Mouse (Mus musculus) v-Abl transformed pro-B cells (cell line): ENCODE results near the gene Sgcg.

Source experiments
- in situ Hi-C, 2 experiments: fragments of 400-800 bp; cut with MboI; formaldehyde crosslinking; loops; one replicate each; pipeline ENCODE4 v1.15.1; 2025; ENCODE audit not compliant: unreplicated experiment in 2 of 2

The Sgcg gene

DNA sequence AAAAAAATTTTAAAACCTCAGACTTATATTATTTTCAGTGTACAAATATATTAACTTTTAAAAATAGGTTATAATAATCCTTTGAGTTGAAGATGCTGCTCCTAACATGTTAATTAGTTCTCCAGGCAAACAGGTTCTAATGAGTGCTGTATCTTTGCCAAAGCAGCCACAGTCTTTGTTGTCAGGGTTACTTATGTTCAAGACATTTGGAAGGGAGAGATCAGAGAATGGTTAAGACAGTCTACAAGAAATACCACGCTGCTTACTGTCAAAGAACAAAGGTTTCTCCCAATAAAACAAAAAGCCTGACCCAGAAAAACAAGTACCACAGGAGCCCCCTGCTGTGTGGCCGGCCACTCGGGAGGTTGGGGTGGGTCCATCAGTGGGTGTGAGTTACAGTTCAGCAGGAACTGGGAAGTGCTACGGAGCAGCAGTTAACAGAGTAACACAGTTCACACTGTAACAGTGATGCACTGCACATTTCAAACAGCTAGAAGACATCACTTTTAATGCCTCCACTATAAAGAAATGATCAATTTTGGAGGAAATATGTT, 21.1 kb downstream of the Sgcg start:
- in situ Hi-C loops, result no loop called here

DNA sequence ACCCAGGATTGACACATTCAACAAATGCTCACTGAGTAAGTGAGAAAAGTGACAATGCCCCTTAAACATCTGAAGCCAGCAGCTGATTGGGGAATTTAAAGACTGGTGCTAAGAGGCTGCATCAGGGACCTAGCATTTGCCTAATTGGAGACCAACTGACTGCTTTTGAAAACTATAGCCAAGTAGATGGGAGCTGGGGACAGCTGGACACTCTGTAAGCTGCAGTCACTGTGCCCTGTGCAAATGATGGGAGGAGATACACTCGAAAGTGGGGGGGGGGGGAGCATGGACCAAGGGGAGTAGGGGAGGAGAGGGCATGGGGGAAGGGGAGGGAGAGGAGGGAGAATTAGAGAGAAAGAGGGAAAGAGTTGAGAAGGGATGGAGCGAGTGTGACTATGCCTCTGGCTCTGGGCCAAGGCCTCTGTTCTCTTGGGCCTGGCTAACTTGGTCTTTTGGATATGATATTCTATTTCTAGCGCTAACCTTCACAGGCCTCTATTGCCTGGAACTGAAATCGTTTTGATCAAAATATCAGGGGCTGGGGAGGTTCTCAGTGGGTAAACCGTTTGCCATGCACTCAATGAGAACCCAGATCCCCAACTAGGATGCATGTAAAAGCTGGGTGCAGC, 22.3 kb downstream of the Sgcg start:
- in situ Hi-C loops, result no loop called here

DNA sequence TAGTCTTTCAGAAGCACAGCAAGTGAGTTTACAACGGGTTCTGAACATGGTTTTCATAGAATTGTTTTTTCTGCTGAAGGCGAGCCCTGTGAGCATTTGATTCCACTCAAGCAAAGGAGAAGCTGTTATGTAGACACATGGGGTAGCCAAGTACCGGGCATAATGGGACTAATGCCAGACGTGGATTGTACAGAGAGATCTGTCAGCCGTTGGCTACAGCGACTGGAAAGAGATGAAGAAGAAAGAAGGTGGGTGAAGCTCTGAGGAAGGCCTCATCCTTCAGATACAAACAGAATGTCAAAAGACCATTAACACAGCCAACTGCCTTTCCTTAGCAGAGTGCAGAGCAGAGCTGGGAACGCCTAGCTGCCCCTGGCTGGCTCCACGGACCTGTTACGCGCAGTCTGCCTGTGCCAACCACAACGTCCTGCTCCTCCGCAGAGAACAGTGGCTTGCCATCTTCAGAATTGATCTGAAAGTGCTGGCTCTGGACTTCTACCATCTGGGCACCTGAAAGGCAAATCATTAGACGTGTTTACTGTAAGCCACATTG, 26.2 kb downstream of the Sgcg start:
- in situ Hi-C loops, result no loop called here

DNA sequence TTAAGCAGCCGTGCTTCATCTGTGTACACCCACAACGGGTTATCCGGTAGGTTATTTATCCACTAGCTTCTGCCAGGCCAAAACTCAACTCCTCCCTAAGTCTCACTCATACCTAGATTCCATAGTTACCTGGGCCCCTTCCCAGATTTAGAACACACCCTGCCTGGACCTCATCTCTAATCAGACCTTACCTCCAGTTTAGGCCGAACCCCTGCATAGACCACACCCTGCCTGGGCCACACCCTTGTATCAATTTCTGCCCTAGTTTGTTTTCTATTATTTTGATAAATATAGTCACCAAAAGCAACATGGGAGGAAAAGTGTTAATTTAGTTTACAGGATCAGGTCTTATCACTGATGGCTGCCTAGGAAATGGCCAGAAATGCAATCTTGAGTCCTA, 28.1 kb downstream of the Sgcg start:
- in situ Hi-C loops, result no loop called here

DNA sequence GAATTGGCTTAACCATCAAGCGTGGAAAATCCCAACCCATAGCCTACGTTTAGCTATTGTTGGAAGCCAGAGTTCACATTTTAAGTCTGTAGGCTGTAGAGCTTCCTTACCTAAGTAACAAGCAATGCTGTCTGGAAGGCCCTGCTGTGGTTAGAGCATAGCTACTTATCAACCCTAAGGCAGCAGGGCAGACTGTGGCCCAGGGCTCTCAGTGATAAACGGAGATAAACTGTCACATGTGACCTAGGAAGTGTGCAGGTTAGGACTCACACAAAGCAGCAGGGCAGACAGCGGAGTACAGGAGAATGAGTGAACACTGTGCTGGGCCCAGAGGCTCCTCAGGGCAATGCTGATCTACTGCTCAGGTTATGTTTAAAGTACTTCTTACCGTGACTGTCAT, 28.5 kb downstream of the Sgcg start:
- in situ Hi-C loops, result no loop called here

DNA sequence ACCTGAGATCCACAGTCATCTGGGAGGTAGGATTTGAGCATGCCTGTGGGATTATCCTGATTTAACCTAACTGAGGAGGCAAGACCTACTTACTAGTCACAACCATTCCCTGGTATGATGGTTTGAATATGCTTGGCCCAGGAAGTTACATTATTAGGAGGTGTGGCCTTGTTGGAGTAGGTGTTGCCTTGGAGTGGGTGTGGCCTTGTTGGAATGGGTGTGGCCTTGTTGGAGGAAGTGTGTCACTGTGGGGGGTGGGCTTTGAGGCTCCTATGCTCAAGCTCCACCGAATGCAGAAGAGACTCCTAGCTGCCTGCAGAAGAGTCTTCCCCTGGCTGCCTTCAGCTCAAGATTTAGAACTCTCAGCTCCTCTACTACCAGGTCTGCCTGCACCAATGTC, 32.1 kb downstream of the Sgcg start:
- in situ Hi-C loops, result no loop called here

DNA sequence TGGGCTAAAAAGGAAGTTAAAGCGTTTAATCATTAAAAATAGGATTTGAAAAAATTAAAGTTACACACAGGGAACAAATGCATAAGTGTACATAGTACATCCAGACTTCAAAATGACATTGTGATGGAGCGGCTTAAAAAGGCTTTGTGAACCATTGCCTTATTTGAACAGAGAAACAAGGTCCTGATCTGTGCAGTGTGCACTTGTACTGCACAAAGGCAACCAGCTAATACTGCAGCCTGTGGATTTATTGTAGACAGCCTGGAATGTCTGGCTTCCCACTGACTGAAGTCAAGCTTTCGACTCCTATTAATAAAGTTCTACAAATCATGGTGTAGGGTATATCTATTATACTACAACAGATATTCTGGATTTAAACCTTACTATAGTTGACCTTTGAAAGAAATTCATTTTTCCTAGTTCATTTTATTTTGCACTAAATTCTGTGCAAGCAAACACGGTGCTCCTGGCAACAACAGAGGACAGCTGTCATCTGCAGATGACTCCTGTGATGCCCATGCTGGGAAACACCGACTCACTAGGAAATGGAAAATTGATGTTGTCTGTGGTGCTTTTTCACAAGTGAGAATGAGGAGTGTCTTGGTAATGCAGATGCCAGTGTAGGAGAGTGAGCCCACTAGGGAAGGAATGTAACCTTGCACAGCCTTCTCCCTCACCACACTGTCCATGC, 33.8 kb downstream of the Sgcg start:
- in situ Hi-C loops, result no loop called here

DNA sequence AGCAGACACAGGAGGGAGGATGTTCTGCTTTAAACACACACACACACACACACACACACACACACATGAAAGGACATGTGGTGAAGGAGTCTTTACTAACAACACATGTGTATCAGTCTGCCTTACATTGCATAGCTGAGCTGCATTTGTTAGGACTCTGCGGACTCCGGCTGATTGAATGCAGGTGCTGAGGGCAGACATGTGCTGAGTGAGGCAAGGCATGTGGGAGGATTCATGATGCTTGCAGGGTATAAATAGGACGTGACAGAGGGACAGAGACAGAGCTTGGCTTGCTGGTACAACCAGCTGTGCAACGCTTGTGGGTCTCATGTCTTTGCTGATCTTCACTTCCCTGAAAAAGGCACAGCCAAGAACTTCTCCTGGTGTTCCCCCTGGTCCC, 34.5 kb downstream of the Sgcg start:
- in situ Hi-C loops, result no loop called here

DNA sequence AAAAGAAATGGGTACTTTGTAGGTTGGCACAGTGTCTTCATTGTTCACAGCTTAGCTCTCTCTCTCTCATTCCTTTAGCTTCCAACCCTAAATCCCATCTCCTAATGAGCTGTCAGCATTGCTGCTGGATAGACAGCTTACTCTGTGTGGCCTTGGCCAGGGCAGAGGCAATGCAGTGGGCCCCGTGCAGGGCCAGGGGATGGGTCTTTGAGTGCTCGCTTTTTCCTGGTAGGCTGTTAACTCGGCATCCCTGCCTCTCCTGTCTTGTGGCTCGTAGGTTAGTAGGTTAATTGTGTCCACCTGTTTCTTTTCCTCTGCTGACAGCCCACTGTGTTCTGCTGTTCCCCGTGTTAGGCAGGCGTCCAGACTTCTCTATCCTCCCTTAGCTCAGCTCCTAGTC, 35.8 kb downstream of the Sgcg start:
- in situ Hi-C loops, result no loop called here

DNA sequence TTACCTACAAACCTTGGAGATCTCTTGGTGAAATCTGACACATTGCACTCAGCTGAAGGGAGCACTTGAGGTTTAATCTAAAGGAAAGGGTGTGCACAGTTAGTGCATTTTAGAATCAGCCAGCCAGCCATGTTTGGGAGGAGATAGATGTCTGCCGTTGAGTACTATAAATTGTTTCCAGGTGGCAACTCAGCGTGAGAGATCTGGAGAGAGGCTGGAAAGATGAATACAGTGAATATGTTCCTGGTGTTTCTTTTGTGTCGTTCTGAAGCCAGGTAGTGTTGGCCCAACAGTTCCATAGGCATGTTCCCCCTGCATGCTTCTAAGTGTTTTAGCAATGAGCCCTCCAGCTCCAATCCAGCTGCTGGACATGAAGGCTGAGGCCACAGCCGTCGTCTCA, 37.1 kb downstream of the Sgcg start:
- in situ Hi-C loops, result no loop called here

DNA sequence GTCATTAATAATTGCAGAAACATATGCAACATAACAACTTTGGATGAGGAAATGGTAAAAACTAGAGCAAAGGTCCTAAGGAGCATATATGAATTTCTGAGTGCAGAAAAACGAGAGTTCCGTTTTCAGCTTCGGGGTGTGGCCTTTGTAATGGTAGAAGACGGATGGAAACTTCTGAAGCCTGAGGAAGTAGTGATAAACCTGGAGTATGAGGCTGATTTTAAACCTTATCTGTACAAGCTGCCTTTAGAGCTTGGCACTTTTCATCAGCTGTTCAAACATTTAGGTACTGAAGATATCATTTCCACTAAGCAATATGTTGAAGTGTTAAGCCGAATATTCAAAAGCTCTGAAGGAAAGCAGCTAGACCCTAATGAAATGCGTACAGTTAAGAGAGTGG, 46.5 kb downstream of the Sgcg start:
- in situ Hi-C loops, result no loop called here

DNA sequence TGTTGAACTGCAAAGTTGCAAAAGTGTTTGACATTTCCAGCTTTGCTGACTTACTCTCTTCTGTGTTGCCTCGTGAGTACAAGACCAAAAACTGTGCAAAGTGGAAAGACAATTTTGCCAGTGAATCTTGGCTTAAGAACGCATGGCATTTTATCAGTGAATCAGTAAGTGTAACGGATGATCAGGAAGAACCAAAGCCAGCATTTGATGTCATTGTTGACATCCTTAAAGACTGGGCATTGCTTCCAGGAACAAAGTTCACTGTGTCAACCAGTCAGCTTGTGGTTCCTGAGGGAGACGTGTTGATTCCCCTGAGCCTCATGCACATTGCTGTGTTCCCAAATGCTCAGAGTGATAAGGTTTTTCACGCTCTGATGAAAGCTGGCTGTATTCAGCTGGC, 48.2 kb downstream of the Sgcg start:
- in situ Hi-C loops, result no loop called here

DNA sequence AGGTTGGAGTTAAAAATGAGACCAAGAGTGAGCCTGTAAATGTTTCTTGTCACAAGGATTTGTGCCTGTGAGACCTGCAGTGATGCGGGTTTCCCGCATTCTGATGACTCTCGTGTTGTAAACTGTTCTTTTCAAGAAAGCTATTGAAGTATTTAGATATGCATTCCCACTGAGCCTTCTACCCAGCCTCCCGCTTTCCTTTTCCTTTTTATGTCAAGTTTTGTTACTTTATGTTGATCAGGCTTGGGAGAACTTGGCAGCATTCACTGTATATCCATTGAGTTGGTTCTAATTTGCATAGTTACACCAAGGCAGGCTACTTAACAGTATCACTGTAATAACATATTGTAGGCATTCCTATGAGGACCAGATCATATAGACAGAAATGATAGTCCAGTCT, 63.9 kb downstream of the Sgcg start:
- in situ Hi-C loops, result no loop called here

DNA sequence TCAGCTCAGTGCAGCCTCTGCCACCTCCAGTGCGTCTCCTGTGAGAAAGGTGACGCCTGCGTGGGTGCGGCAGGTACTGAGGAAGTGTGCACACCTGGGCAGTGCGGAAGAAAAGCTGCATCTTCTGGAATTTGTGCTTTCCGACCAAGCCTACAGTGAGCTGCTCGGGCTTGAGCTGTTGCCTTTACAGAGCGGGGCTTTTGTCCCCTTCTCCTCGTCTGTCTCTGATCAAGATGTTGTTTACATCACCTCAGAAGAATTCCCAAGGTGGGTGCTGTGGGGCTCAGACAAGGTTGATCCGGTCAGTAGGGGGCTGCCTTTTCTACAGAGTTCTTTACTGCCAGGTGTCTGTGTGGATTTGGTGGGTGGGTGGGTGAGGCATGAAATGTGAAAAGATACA, 66.0 kb downstream of the Sgcg start:
- in situ Hi-C loops, result no loop called here

DNA sequence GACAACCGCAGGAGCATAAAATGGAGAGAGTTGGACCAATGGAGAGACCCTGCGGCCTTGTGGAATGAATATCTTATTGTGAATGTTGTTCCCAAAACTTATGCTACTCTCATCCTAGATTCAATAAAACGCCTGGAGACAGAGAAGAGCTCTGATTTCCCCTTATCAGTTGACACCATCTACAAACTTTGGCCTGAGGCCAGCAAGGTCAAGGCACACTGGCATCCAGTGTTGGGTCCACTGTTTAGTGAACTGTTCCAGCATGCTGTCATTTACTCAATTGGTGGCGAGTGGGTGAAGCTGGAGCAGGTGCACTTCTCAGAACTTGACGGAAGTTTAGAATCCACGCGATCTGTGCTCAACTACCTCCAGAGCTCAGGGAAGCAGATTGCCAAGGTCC, 66.4 kb downstream of the Sgcg start:
- in situ Hi-C loops, result no loop called here

DNA sequence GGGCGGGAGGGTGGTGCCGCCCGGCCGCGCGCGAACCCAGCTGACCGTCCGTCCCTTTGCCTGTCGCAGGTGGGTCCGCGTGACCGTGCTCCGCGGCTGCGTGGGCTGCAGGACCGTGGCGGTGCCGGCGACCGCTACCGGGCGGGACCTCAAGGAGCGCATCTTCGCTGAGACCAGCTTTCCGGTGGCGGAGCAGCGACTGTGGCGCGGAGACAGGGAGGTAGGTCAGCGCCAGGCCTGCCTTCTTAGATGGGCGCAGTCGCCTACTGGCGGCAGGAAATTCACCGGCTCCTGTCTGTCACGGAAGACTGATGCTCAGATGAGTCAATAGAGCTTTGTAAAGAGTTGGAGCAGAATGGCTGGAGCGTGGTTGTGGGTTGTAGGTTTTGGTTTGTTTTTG, 85.1 kb downstream of the Sgcg start:
- in situ Hi-C loops, result loop anchor here (10.0 to 25.0 kb wide), 3 partner anchors 128 to 911 kb away; partner anchors contain the start of genes Gm49336 (in 2 of the 2), Mtmr6 (in 2 of the 2), Nupl1 (in 2 of the 2) and Kpna3 (in 1 of the 2)

DNA sequence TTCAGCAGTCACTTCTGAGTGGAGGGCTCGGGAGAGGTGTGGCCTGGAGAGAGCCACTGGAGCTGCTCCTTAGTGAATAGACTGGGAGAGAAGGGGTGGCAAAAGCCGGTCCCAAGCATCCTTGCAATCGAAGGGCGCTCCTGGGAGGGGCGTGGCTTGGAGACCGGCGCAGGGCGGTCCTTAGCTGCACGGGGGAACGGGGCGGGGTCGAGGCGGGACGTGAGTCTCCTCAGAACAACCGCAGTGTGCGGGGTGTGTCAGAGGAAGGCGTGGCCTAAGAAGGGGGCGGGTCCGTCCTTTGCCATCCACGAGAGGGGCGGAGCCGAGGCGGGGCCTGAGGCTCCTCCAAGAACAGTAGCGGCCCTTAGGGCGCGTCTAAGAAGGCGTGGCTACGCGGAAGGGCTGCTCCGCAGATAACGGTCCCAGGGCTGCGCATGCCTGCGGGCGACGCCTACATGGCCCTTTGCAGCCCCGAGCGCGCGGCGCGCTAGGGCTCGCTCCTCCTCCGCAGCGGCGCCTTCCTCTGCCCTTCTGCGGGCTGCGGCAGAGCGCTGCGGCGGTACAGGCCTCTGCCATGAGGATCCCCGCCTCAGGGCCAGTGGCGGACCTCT, 85.6 kb downstream of the Sgcg start:
- in situ Hi-C loops, result loop anchor here (10.0 to 25.0 kb wide), 3 partner anchors 128 to 910 kb away; partner anchors contain the start of genes Gm49336 (in 2 of the 2), Mtmr6 (in 2 of the 2), Nupl1 (in 2 of the 2) and Kpna3 (in 1 of the 2)

DNA sequence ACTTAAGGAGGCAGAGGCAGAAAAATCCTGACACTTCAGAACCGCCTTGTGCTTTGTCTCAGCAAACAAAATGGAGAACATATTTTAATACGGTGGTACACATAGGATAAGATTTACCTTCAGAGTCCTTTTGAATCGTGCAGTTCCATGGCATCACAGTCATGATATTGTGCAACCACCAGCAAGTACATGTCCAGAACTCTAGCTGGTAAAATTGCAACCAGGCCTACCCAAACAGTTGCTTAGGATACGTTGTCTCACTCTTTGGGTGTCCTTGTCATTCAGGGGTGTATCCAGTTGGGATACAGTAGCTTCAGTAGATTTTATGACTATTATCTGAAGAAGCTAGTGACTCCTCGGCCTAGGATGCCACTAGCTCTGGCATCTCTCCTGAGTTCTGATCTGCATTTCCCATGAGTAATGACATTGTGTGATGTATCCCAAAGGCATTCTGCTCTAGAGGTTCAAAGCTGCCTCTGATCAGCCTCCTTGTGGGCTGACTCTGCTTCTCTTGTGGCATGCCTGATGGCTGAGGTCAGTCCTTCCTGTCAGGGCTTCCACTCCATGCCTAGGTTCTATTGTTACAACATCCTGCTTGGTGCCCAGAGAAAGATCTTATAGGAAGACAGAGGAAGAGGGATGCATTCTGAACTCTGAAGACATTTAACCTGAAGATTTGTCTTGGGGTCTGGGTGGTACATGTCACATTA, 86.9 kb downstream of the Sgcg start:
- in situ Hi-C loops, result loop anchor here (10.0 to 25.0 kb wide), 3 partner anchors 127 to 909 kb away; partner anchors contain the start of genes Gm49336 (in 2 of the 2), Mtmr6 (in 2 of the 2), Nupl1 (in 2 of the 2) and Kpna3 (in 1 of the 2)
